Mouse (Mus musculus): ENCODE data around the gene Evx2. TPM values are rescaled to one million over a fixed set of nuclear protein-coding genes. Genes with fewer than 3 reads are reported as not detected.

The Evx2 gene
- polyA plus RNA-seq (2015; fragmentation: Nextera tagmentation; extraction: Ambion mirVana): 0.62 and 0.89 TPM in 2 replicates

GRCm38 (mm10) chr2:74659507-74660005 lies at the start of gene Evx2:
Gene Evx2 (minus strand): TSS chr2:74659557.
- Histone ChIP-seq H3K9ac (replicated peaks) (no peak within 1 kb of the TSS), H3K27ac (peak within 1 kb of the TSS; percentile 40), H3K27me3 (peaks cover 97% of the 10 kb centered on the region), H3K4me2 (replicated peaks) (no peak within 1 kb of the TSS), H3K4me3 (replicated peaks) (peak within 1 kb of the TSS; percentile 28), H3K9me3 (no peaks in the 10 kb centered on the region), H3K36me3 (no peaks in the 10 kb centered on the region), H3K4me1 (replicated peaks) (peaks cover 12% of the 10 kb centered on the region)
- WGBS: 3% methylated on average over 28 of the region's 28 CpGs
- ATAC-seq: no peak

- Histone ChIP-seq H3K9ac (replicated peaks) (no peak overlapping the region), H3K9me3 (no peaks in the 10 kb centered on the region), H3K4me3 (replicated peaks) (no peak overlapping the region), H3K4me1 (replicated peaks) (peaks cover 20% of the 10 kb centered on the region), H3K27ac (no peak overlapping the region), H3K36me3 (no peaks in the 10 kb centered on the region), H3K4me2 (replicated peaks) (no peak overlapping the region), H3K27me3 (peaks cover 99% of the 10 kb centered on the region)
- WGBS: 7% methylated on average over 4 of the region's 4 CpGs
- no peak for ATAC-seq
Observed at GRCm38 (mm10) chr2:74708676-74709075, 49.3 kb upstream of the Evx2 start.

GRCm38 (mm10) chr2:74707599-74707998 lies 48.2 kb upstream of the Evx2 start:
- no peak overlapping the region for H3K27ac ChIP-seq
- no peak overlapping the region for H3K4me2 ChIP-seq (replicated peaks)
- H3K9ac ChIP-seq (replicated peaks): no peak overlapping the region
- WGBS: 7% methylated on average over 7 of the region's 7 CpGs
- ATAC-seq: no peak
- peaks cover 20% of the 10 kb centered on the region for H3K4me1 ChIP-seq (replicated peaks)
- H3K9me3 ChIP-seq: no peaks in the 10 kb centered on the region
- no peak overlapping the region for H3K4me3 ChIP-seq (replicated peaks)
- H3K36me3 ChIP-seq: no peaks in the 10 kb centered on the region
- H3K27me3 ChIP-seq: peaks cover 99% of the 10 kb centered on the region

GRCm38 (mm10) chr2:74706393-74706960 lies 47.1 kb upstream of the Evx2 start:
- no peak for ATAC-seq

GRCm38 (mm10) chr2:74705467-74706089 lies 46.2 kb upstream of the Evx2 start:
- Histone ChIP-seq H3K4me2 (replicated peaks) (peak overlapping the region; percentile 54), H3K36me3 (no peaks in the 10 kb centered on the region), H3K4me1 (replicated peaks) (peaks cover 13% of the 10 kb centered on the region), H3K9ac (replicated peaks) (no peak overlapping the region), H3K9me3 (no peaks in the 10 kb centered on the region), H3K27me3 (peaks cover 97% of the 10 kb centered on the region), H3K4me3 (replicated peaks) (peak overlapping the region; percentile 35), H3K27ac (no peak overlapping the region)
- ATAC-seq: no peak
- under 1% methylated on average over 64 of the region's 85 CpGs for WGBS

More at GRCm38 (mm10) chr2:74706393-74706960, 47.1 kb upstream of the Evx2 start:
- H3K27me3 ChIP-seq: peaks cover 97% of the 10 kb centered on the region
- no peak overlapping the region for H3K9ac ChIP-seq (replicated peaks)
- H3K27ac ChIP-seq: no peak overlapping the region
- H3K4me2 ChIP-seq (replicated peaks): no peak overlapping the region
- 3% methylated on average over 13 of the region's 13 CpGs for WGBS
- H3K4me1 ChIP-seq (replicated peaks): peaks cover 13% of the 10 kb centered on the region
- H3K36me3 ChIP-seq: no peaks in the 10 kb centered on the region
- no peak overlapping the region for H3K4me3 ChIP-seq (replicated peaks)
- H3K9me3 ChIP-seq: no peaks in the 10 kb centered on the region

- WGBS: under 1% methylated on average over 43 of the region's 66 CpGs
- no peak for ATAC-seq
- no peaks in the 10 kb centered on the region for H3K9me3 ChIP-seq
Observed at GRCm38 (mm10) chr2:74704999-74705466, 45.7 kb upstream of the Evx2 start.

GRCm38 (mm10) chr2:74704393-74704998 lies 45.1 kb upstream of the Evx2 start, which contains the start of gene Hoxd8:
Gene Hoxd8 (plus strand): TSS chr2:74704615.
- Histone ChIP-seq H3K27ac (no peak within 1 kb of the TSS), H3K9me3 (no peaks in the 10 kb centered on the region), H3K4me3 (replicated peaks) (peak within 1 kb of the TSS; percentile 35), H3K4me1 (replicated peaks) (peaks cover 13% of the 10 kb centered on the region), H3K4me2 (replicated peaks) (peak within 1 kb of the TSS; percentile 54), H3K9ac (replicated peaks) (no peak within 1 kb of the TSS; the same call in 1 of the 2 replicates), H3K36me3 (no peaks in the 10 kb centered on the region), H3K27me3 (peaks cover 97% of the 10 kb centered on the region)
- under 1% methylated on average over 40 of the region's 52 CpGs for WGBS
- ATAC-seq: no peak

More at GRCm38 (mm10) chr2:74704999-74705466, 45.7 kb upstream of the Evx2 start:
- Histone ChIP-seq H3K36me3 (no peaks in the 10 kb centered on the region), H3K4me3 (replicated peaks) (peak overlapping the region; percentile 35), H3K9ac (replicated peaks) (no peak overlapping the region; the same call in 1 of the 2 replicates), H3K27ac (no peak overlapping the region), H3K27me3 (peaks cover 97% of the 10 kb centered on the region), H3K4me1 (replicated peaks) (peaks cover 13% of the 10 kb centered on the region), H3K4me2 (replicated peaks) (peak overlapping the region; percentile 54)

- WGBS: under 1% methylated on average over 26 of the region's 26 CpGs
- no peak for ATAC-seq
- Histone ChIP-seq H3K36me3 (no peaks in the 10 kb centered on the region), H3K27me3 (peaks cover 97% of the 10 kb centered on the region), H3K9me3 (no peaks in the 10 kb centered on the region), H3K4me2 (replicated peaks) (no peak overlapping the region), H3K4me3 (replicated peaks) (no peak overlapping the region), H3K27ac (no peak overlapping the region), H3K9ac (replicated peaks) (no peak overlapping the region), H3K4me1 (replicated peaks) (peaks cover 13% of the 10 kb centered on the region)
Observed at GRCm38 (mm10) chr2:74703720-74704392, 44.5 kb upstream of the Evx2 start.

- Histone ChIP-seq H3K36me3 (no peaks in the 10 kb centered on the region), H3K4me2 (replicated peaks) (no peak overlapping the region), H3K27me3 (peaks cover 97% of the 10 kb centered on the region), H3K27ac (no peak overlapping the region), H3K4me1 (replicated peaks) (peaks cover 15% of the 10 kb centered on the region), H3K4me3 (replicated peaks) (no peak overlapping the region), H3K9ac (replicated peaks) (no peak overlapping the region), H3K9me3 (no peaks in the 10 kb centered on the region)
- ATAC-seq: no peak
- WGBS: 2% methylated on average over 10 of the region's 10 CpGs
Observed at GRCm38 (mm10) chr2:74703317-74703716, 44.0 kb upstream of the Evx2 start.

- peaks cover 97% of the 10 kb centered on the region for H3K27me3 ChIP-seq
- ATAC-seq: no peak
- no peak overlapping the region for H3K9ac ChIP-seq (replicated peaks)
- no peaks in the 10 kb centered on the region for H3K9me3 ChIP-seq
- no peak overlapping the region for H3K27ac ChIP-seq
- H3K4me3 ChIP-seq (replicated peaks): no peak overlapping the region
- WGBS: 11% methylated on average over 6 of the region's 6 CpGs
- peaks cover 20% of the 10 kb centered on the region for H3K4me1 ChIP-seq (replicated peaks)
- H3K4me2 ChIP-seq (replicated peaks): no peak overlapping the region
- no peaks in the 10 kb centered on the region for H3K36me3 ChIP-seq
Observed at GRCm38 (mm10) chr2:74702820-74703219, 43.5 kb upstream of the Evx2 start.

GRCm38 (mm10) chr2:74701949-74702819 lies 42.8 kb upstream of the Evx2 start:
- WGBS: 12% methylated on average over 17 of the region's 17 CpGs
- Histone ChIP-seq H3K9me3 (no peaks in the 10 kb centered on the region), H3K27me3 (peaks cover 97% of the 10 kb centered on the region), H3K4me2 (replicated peaks) (no peak overlapping the region), H3K9ac (replicated peaks) (no peak overlapping the region), H3K27ac (no peak overlapping the region), H3K4me3 (replicated peaks) (no peak overlapping the region), H3K36me3 (no peaks in the 10 kb centered on the region), H3K4me1 (replicated peaks) (peaks cover 25% of the 10 kb centered on the region)
- no peak for ATAC-seq
